Mouse (Mus musculus) hindbrain, embryonic 16.5 days (tissue): Measurements from ENCODE around the gene Sirt6. TPM values are rescaled to one million over a fixed set of nuclear protein-coding genes. Genes with fewer than 3 reads are reported as not detected.
A peak's percentile ranks its signal among the peaks of the same experiment; 100 is the strongest.

ENCODE experiments used
- ATAC-seq: fragments of 200-750 bp; cut with Nextera tagmentation; 2 replicates; pipeline ENCODE4 v1.8.0; 2017; ENCODE audit warnings: moderate TSS enrichment, moderate library complexity
- H3K27ac ChIP-seq: fragments of 300-500 bp; sonication (generic); 2 replicates; pipeline ENCODE4 v1.5.1; 2014; ENCODE audit warnings: low read depth, mild to moderate bottlenecking, control low read depth, low read length, moderate library complexity
- H3K27me3 ChIP-seq: fragments of 300-500 bp; sonication (generic); replicated peaks from 2 replicates; pipeline ENCODE4 v1.6.1; 2014; ENCODE audit warnings: low read length; ENCODE audit not compliant: control insufficient read depth, insufficient read depth
- H3K36me3 ChIP-seq: fragments of 300-500 bp; sonication (generic); 2 replicates; pipeline ENCODE4 v1.6.1; 2014; ENCODE audit warnings: mild to moderate bottlenecking, low read length, moderate library complexity, mixed read lengths; ENCODE audit not compliant: control insufficient read depth, insufficient read depth
- H3K4me1 ChIP-seq: fragments of 300-500 bp; sonication (generic); 2 replicates; pipeline ENCODE4 v1.6.1; 2014; ENCODE audit warnings: low read depth, low read length; ENCODE audit not compliant: control insufficient read depth, insufficient read depth
- H3K4me2 ChIP-seq: fragments of 300-500 bp; sonication (generic); 2 replicates; pipeline ENCODE4 v1.6.1; 2014; ENCODE audit warnings: mild to moderate bottlenecking, low read length, control low read depth, moderate library complexity
- H3K4me3 ChIP-seq: fragments of 300-500 bp; sonication (generic); 2 replicates; pipeline ENCODE4 v1.5.1; 2014; ENCODE audit warnings: mild to moderate bottlenecking, low read length, control low read depth, moderate library complexity
- H3K9ac ChIP-seq: fragments of 300-500 bp; sonication (generic); 2 replicates; pipeline ENCODE4 v1.6.1; 2014; ENCODE audit warnings: low read depth, mild to moderate bottlenecking, control low read depth, low read length, moderate library complexity
- H3K9me3 ChIP-seq: fragments of 300-500 bp; sonication (generic); 2 replicates; pipeline ENCODE4 v1.6.1; 2014; ENCODE audit warnings: mild to moderate bottlenecking, low read length, moderate library complexity; ENCODE audit not compliant: control insufficient read depth
- WGBS: fragments of 180-500 bp; shearing (Covaris S2); extraction: QIAGEN DNeasy Blood & Tissue Kit; methylation state at CpG from one replicate; pipeline ENCODE4 v1.1.7; 2014; 5-methylcytosine and 5-hydroxymethylcytosine counted together
- polyA plus RNA-seq: library from polyadenylated mRNA; unstranded; fragments of >200 nt; fragmentation: Nextera tagmentation; extraction: Ambion mirVana; gene quantifications from 2 replicates; pipeline ENCODE4 v1.2.1, GENCODE M21; 2015

The Sirt6 gene
- polyA plus RNA-seq, 1 experiment from 2014 or later = 35.8 TPM

DNA sequence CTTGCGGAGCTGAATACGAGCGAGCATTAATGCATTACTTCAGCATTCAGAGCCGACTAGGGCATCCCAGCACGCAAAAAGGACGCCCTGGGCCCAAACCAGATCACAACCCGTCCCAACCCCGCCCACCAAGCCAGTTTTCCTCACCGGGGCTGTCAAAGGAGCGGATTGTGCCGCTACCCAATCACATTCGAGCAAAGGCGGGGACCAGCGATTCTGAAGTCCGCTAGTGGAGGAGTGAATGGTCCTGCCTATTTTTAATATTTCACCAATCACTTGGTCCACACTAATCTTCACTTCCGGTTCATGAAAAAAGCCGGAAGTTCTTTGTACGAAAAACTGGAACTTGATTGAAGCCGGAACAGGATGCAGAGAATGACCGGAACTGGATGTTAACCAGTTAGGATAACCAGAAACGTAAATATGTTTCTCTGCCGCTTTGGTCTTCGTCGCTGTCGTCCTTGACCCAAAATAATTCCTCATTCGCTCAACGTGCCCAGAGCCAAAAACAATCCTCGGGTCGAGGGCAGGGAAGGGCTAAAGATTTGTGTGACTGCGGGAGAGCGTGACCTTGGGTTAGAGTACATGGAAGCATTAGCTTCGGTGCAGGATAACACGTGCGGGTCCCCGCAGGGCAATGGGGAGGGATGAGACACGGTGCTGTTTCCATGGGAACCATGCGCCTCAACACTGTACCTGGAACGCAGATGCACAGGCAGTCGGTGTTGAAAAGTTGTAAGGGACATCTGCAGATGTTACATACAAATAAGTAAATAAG lies 21.4 kb downstream of the Sirt6 start, which contains the start of gene BC025920:
BC025920 (plus strand) TSS at position 297 of the 778 bp plus-strand sequence.
- Histone ChIP-seq H3K9me3 (no peaks in the 10 kb centered on the region), H3K4me1 (peaks cover 21% of the 10 kb centered on the region), H3K36me3 (no peaks in the 10 kb centered on the region), H3K4me2 (peak within 1 kb of the TSS; percentile 76), H3K9ac (peak within 1 kb of the TSS; percentile 71), H3K27me3 (peaks cover 4% of the 10 kb centered on the region; the same call in 1 of the 2 replicates), H3K27ac (peak within 1 kb of the TSS; percentile 92), H3K4me3 (peak within 1 kb of the TSS; percentile 59)
- ATAC-seq = peak; percentile 89
- under 1% methylated on average over 39 of the region's 39 CpGs for WGBS

GRCm38 (mm10) chr10:81605666-81605973 lies 22.0 kb downstream of the Sirt6 start:
- Histone ChIP-seq H3K4me1 (peaks cover 26% of the 10 kb centered on the region), H3K36me3 (no peaks in the 10 kb centered on the region), H3K27ac (peak overlapping the region; percentile 83), H3K4me3 (peak overlapping the region; percentile 59), H3K27me3 (peaks cover 4% of the 10 kb centered on the region; the same call in 1 of the 2 replicates), H3K4me2 (peak overlapping the region; percentile 59), H3K9ac (peak overlapping the region; percentile 49), H3K9me3 (no peaks in the 10 kb centered on the region)
- ATAC-seq = peak; percentile 5
- WGBS = 4% methylated on average over 14 of the region's 14 CpGs

DNA sequence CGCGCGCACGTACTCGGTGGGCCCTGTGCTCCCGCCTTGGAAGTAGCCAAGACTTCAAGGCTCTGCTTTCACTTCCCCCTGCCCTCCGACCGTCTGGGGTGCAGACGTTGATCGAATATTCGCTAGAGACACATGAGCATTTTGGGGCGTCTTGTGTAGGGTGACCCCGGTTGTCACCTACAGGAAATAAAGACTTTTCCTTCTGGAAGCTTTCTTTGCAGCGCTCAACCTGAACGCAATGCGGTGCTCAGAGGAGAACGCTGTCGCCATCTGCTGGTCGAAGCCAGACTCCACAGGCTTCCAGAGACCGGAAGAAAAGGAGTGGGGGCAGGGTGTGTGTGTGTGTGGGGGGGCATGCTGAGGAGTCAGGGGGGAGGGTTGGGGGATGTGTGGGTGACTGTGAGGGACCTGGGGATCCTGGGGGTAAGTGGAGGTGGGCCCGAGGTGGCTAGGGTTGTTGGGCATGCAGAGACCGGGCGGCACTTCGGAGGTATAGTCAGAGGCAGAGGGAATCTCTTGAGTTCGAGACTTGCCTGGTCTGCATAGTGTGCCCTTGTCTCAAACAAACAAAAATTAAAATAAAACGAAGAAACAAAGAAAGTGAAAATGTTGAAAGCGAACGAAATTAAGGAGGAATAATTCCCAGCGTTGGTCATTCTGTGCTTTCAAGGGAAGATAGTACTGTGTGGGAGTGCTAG lies 22.5 kb downstream of the Sirt6 start:
- H3K27me3 ChIP-seq = peaks cover 4% of the 10 kb centered on the region; the same call in 1 of the 2 replicates
- peak overlapping the region; percentile 83 for H3K27ac ChIP-seq
- H3K4me2 ChIP-seq = peak overlapping the region; percentile 59
- no peaks in the 10 kb centered on the region for H3K9me3 ChIP-seq
- peaks cover 28% of the 10 kb centered on the region for H3K4me1 ChIP-seq
- ATAC-seq = peak; percentile 25
- H3K9ac ChIP-seq = peak overlapping the region; percentile 49
- peak overlapping the region; percentile 59 for H3K4me3 ChIP-seq
- no peaks in the 10 kb centered on the region for H3K36me3 ChIP-seq
- WGBS = 19% methylated on average over 29 of the region's 29 CpGs

DNA sequence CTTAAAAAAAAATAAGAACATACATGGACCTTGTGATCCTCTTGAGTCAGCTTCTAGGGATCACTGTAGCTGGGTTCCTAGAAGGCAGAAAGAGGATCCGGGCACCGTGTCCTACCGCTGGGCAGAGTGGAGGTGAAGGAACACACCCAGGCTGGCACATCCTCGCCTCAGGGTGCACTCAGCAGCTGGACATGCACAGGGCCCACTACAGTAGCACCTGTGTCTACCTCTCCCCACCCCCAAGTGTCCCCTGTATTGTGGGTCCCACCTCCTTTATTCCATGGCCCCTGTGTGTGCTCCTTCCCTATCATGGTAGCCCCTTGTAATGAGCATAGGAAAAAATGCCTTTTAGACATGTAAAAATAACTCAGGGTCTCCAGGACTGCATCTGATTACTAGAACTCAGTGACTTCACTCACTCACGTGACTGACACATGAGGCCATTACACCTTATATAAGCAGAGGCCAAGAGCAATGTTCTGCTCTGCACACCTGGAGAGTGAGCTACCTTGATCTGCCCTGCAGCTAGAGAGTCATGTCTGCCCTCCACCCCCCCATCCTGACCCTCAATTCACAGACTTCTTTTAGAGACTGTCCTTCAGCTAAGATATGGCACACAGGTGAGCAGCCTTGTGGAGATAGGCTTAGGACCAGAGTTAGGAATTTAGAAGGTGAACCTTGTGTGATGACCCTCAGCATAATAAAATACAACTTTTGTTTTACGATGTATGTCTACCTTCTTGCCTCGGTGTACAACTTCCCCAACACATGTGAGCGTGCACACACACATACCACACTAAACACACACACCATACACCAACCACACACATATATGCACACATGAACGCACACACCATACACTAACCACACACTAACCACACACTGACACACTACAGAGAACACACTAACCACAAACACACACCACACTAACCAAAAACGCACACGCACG lies 23.3 kb downstream of the Sirt6 start:
- Histone ChIP-seq H3K4me3 (peak overlapping the region; percentile 18; the same call in 1 of the 2 replicates), H3K9me3 (no peaks in the 10 kb centered on the region), H3K36me3 (no peaks in the 10 kb centered on the region), H3K27me3 (peaks cover 4% of the 10 kb centered on the region), H3K9ac (no peak overlapping the region), H3K27ac (0 out of 2 replicates have a peak overlapping the region, but pooled peaks have one; percentile 52), H3K4me2 (peak overlapping the region; percentile 59), H3K4me1 (peaks cover 28% of the 10 kb centered on the region)
- WGBS = 78% methylated on average over 12 of the region's 12 CpGs
- 0 out of 2 replicates have a peak, but pooled peaks have one; percentile 7 for ATAC-seq

GRCm38 (mm10) chr10:81602741-81603151 lies 24.9 kb downstream of the Sirt6 start:
- ATAC-seq = no peak
- Histone ChIP-seq H3K9ac (no peak overlapping the region), H3K4me3 (no peak overlapping the region), H3K27ac (no peak overlapping the region), H3K27me3 (peaks cover 4% of the 10 kb centered on the region), H3K36me3 (no peaks in the 10 kb centered on the region), H3K9me3 (no peaks in the 10 kb centered on the region), H3K4me1 (peaks cover 28% of the 10 kb centered on the region), H3K4me2 (no peak overlapping the region)
- WGBS = 18% methylated on average over 4 of the region's 4 CpGs

DNA sequence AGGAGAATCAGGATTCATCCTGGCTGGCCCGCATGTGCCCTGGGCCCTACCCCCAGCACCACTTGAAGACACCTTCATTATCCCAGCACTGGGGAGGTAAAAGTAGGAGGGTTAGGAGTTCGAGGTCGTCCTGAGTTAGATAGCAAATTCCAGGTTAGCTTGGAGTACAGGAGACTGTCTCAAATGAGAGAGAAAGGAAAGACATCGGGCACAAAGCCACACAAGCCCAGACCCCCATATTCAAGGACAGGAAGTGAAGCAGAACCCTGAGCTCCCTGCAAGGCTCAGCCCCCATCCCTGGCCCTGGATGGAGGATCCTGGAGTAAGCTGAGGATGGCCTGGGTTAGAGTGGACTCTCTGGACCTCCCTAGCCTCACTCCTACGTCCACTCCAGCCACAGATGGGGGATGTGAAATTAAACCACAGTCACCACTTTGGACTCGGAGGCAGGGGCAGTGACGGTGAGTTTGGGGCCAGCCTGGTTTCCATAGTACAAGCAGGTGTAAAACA lies 26.1 kb downstream of the Sirt6 start:
- H3K9me3 ChIP-seq = no peaks in the 10 kb centered on the region
- H3K4me3 ChIP-seq = peak overlapping the region; percentile 35; the same call in 1 of the 2 replicates
- H3K27ac ChIP-seq = no peak overlapping the region
- peaks cover 33% of the 10 kb centered on the region for H3K4me1 ChIP-seq
- no peak overlapping the region for H3K9ac ChIP-seq
- ATAC-seq = no peak
- peaks cover 4% of the 10 kb centered on the region for H3K27me3 ChIP-seq
- no peaks in the 10 kb centered on the region for H3K36me3 ChIP-seq
- H3K4me2 ChIP-seq = peak overlapping the region; percentile 72
- 25% methylated on average over 7 of the region's 7 CpGs for WGBS

- no peaks in the 10 kb centered on the region for H3K9me3 ChIP-seq
- peak within 1 kb of the TSS; percentile 50; the same call in 1 of the 2 replicates for H3K9ac ChIP-seq
- H3K4me1 ChIP-seq = peaks cover 40% of the 10 kb centered on the region
- peak; percentile 73 for ATAC-seq
- no peak within 1 kb of the TSS for H3K27ac ChIP-seq
- peak within 1 kb of the TSS; percentile 35 for H3K4me3 ChIP-seq
- no peaks in the 10 kb centered on the region for H3K36me3 ChIP-seq
- WGBS = under 1% methylated on average over 27 of the region's 28 CpGs
- peaks cover 4% of the 10 kb centered on the region for H3K27me3 ChIP-seq
- peak within 1 kb of the TSS; percentile 72 for H3K4me2 ChIP-seq
These were observed 26.8 kb downstream of the Sirt6 start, which contains the start of gene Tle6 for GRCm38 (mm10) chr10:81600738-81601203. Tle6 (minus strand) TSS chr10:81601073.

- no peak overlapping the region for H3K4me2 ChIP-seq
- no peak overlapping the region for H3K4me3 ChIP-seq
- H3K27ac ChIP-seq = no peak overlapping the region
- peaks cover 4% of the 10 kb centered on the region for H3K27me3 ChIP-seq
- no peak overlapping the region for H3K9ac ChIP-seq
- 57% methylated on average over 10 of the region's 10 CpGs for WGBS
- H3K4me1 ChIP-seq = peaks cover 40% of the 10 kb centered on the region
- no peaks in the 10 kb centered on the region for H3K36me3 ChIP-seq
- H3K9me3 ChIP-seq = no peaks in the 10 kb centered on the region
- ATAC-seq = no peak
These were observed 27.5 kb downstream of the Sirt6 start for GRCm38 (mm10) chr10:81600096-81600495.
